Mouse (Mus musculus) spleen, postnatal 4 days (tissue): ENCODE data around the gene Arhgap28.

Experiments used
- DNase-seq, 2 experiments: peaks; one replicate each; pipeline ENCODE4 v3.0.0; 2022; ENCODE audit warnings: low spot score in 2 of 2

The Arhgap28 gene

GRCm38 (mm10) chr17:67937050-67937449 is 66.9 kb downstream of the Arhgap28 start:
- no peak for DNase-seq

- no peak for DNase-seq
Observed at GRCm38 (mm10) chr17:67935556-67935955, 68.4 kb downstream of the Arhgap28 start.

- DNase-seq, result no peak
Observed at GRCm38 (mm10) chr17:67931396-67931795, 72.5 kb downstream of the Arhgap28 start.

GRCm38 (mm10) chr17:67930957-67931356 is 73.0 kb downstream of the Arhgap28 start:
- no peak for DNase-seq

GRCm38 (mm10) chr17:67930467-67930866 is 73.5 kb downstream of the Arhgap28 start:
- no peak for DNase-seq

- no peak for DNase-seq
Observed at GRCm38 (mm10) chr17:67928280-67928679, 75.6 kb downstream of the Arhgap28 start.

GRCm38 (mm10) chr17:67927864-67928263 is 76.1 kb downstream of the Arhgap28 start:
- DNase-seq, result no peak

- no peak for DNase-seq
Observed at GRCm38 (mm10) chr17:67919959-67920358, 84.0 kb downstream of the Arhgap28 start.

- DNase-seq, result no peak
Observed at GRCm38 (mm10) chr17:67918201-67918600, 85.7 kb downstream of the Arhgap28 start.

GRCm38 (mm10) chr17:67916901-67917300 is 87.0 kb downstream of the Arhgap28 start:
- no peak for DNase-seq

GRCm38 (mm10) chr17:67912640-67913039 is 91.3 kb downstream of the Arhgap28 start:
- peak in 1 of 2 experiments; percentile 57 for DNase-seq

- DNase-seq, result no peak
Observed at GRCm38 (mm10) chr17:67912051-67912450, 91.9 kb downstream of the Arhgap28 start.

- DNase-seq, result no peak
Observed at GRCm38 (mm10) chr17:67908537-67908936, 95.4 kb downstream of the Arhgap28 start.

- DNase-seq, result no peak
Observed at GRCm38 (mm10) chr17:67908137-67908536, 95.8 kb downstream of the Arhgap28 start.

- DNase-seq, result no peak
Observed at GRCm38 (mm10) chr17:67907532-67908054, 96.3 kb downstream of the Arhgap28 start.

GRCm38 (mm10) chr17:67906236-67906635 is 97.7 kb downstream of the Arhgap28 start:
- no peak for DNase-seq

GRCm38 (mm10) chr17:67904315-67904944 is 99.5 kb downstream of the Arhgap28 start:
- no peak for DNase-seq

- no peak for DNase-seq
Observed at GRCm38 (mm10) chr17:67902847-67903246, 101.1 kb downstream of the Arhgap28 start.

GRCm38 (mm10) chr17:67901161-67901560 is 102.8 kb downstream of the Arhgap28 start:
- no peak for DNase-seq

GRCm38 (mm10) chr17:67899376-67899775 is 104.5 kb downstream of the Arhgap28 start:
- DNase-seq, result no peak

- DNase-seq, result no peak
Observed at GRCm38 (mm10) chr17:67896413-67896812, 107.5 kb downstream of the Arhgap28 start.

GRCm38 (mm10) chr17:67889481-67890325 is 114.2 kb downstream of the Arhgap28 start:
- no peak for DNase-seq

- no peak for DNase-seq
Observed at GRCm38 (mm10) chr17:67888081-67888480, 115.8 kb downstream of the Arhgap28 start.
